Mouse (Mus musculus) G1E (cell line): ENCODE results near the gene Rapgef2. TPM values are rescaled to one million over a fixed set of nuclear protein-coding genes. Genes with fewer than 3 reads are reported as not detected.

Experiments
- ATAC-seq: 2 replicates; pipeline ENCODE4 v1.8.0; 2016; ENCODE audit warnings: mild to moderate bottlenecking; ENCODE audit not compliant: insufficient number of reproducible peaks, poor library complexity, low FRiP score, severe bottlenecking; ENCODE audit errors: extremely low read depth
- DNase-seq: peaks from one replicate; pipeline ENCODE4 v3.0.0; 2012; ENCODE audit warnings: low spot score
- H3K27me3 ChIP-seq: 2 replicates; pipeline ENCODE4 v1.6.1; 2012; ENCODE audit warnings: mild to moderate bottlenecking, low read length, inconsistent platforms; ENCODE audit not compliant: insufficient read depth
- H3K36me3 ChIP-seq: replicated peaks from 2 replicates; pipeline ENCODE3; 2012; ENCODE audit warnings: mild to moderate bottlenecking, inconsistent platforms
- H3K4me1 ChIP-seq: 2 replicates; pipeline ENCODE4 v1.6.1; 2012; ENCODE audit warnings: low read depth, low read length, inconsistent platforms, mixed read lengths; ENCODE audit not compliant: insufficient read depth
- H3K4me3 ChIP-seq: 2 replicates; pipeline ENCODE4 v1.5.1; 2012; ENCODE audit warnings: low read depth, mild to moderate bottlenecking, inconsistent platforms, low read length, moderate library complexity, mixed read lengths
- H3K9me3 ChIP-seq: replicated peaks from 2 replicates; pipeline ENCODE4 v1.6.1; 2012; ENCODE audit warnings: inconsistent platforms
- CTCF ChIP-seq: IDR thresholded peaks from 2 replicates; pipeline ENCODE4 v1.5.1; 2012; ENCODE audit warnings: low read depth, low read length, inconsistent platforms, mixed read lengths
- GATA1 ChIP-seq: IDR thresholded peaks from 2 replicates; pipeline ENCODE4 v1.6.1; 2012; ENCODE audit warnings: borderline replicate concordance, low read length, inconsistent platforms, mixed read lengths
- GATA2 ChIP-seq: IDR thresholded peaks from 2 replicates; pipeline ENCODE4 v1.6.1; 2012; ENCODE audit warnings: low read depth, low read length, inconsistent platforms, borderline replicate concordance
- POLR2AphosphoS5 ChIP-seq: IDR thresholded peaks from 2 replicates; pipeline ENCODE4 v1.6.1; 2012; ENCODE audit warnings: low read depth, low read length, inconsistent platforms; ENCODE audit not compliant: insufficient replicate concordance
- TAL1 ChIP-seq: conservative IDR thresholded peaks from 2 replicates; pipeline ENCODE4 v1.6.1; 2012; ENCODE audit warnings: low read depth, low read length, inconsistent platforms, mixed read lengths
- polyA plus RNA-seq: library from polyadenylated mRNA; stranded (reverse); fragments of >175 nt; gene quantifications from 2 replicates; pipeline ENCODE4 v1.2.3, GENCODE M21; 2012
- total RNA-seq, 2 experiments: library from RNA; stranded (forward) in 1 of 2; stranded (reverse) in 1 of 2; fragments of 200-1000 nt in 1 of 2; fragments of >200 nt in 1 of 2; fragmentation: Nextera tagmentation in 1 of 2; gene quantifications; 2 replicates each; pipeline ENCODE4 v1.2.3; 2014 to 2017

The Rapgef2 gene
- total and polyA plus RNA-seq, 3 experiments = 2.9 to 22.1 (median 18.7) TPM

DNA sequence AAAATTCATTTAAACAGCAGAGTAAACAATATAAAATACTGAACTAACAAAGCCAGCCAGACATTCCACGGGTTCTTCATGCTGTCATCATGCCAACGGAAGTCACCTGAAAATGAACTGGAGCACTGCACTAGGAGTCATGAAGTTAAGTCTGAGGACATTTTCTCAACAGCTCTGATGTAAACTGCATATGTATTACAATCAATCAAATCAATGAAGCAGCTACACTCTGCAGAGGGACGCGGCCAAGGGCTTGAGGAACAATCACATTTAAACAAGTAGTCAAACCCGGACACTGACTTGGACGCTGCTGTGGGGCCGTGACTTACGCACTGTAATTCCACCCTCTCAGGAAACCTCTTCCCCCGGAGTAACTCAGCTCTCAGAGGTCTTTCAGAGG is 82.1 kb downstream of the Rapgef2 start:
- Histone ChIP-seq H3K27me3 (no peaks in the 10 kb centered on the region), H3K9me3 (no peaks in the 10 kb centered on the region), H3K4me1 (peaks cover 31% of the 10 kb centered on the region), H3K4me3 (no peak overlapping the region), H3K36me3 (peaks cover 21% of the 10 kb centered on the region)
- TF ChIP-seq CTCF (no peak), GATA1 (no peak), GATA2 (no peak), POLR2AphosphoS5 (no peak), TAL1 (no peak)
- ATAC-seq (no peak), DNase-seq (no peak)

DNA sequence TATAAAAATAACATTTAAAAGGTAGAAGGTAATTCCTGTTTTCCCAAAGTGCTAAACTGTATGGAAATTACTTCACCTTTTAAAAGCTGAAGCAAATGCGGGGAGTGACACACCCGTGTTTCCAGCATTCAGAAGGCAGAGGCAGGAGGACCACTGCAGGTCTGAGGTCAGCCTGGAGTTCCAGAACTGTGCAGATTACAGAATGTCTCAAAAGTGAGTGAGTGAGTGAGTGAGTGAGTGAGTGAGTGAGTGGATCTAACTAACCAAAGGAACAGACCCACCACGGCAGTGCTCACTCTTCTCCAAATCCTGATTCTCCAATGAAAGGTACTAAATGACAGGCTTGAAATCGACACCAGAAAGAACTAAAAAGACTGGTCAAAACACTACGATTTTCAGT is 82.5 kb downstream of the Rapgef2 start:
- no peaks in the 10 kb centered on the region for H3K9me3 ChIP-seq
- DNase-seq (no peak), ATAC-seq (no peak)
- H3K36me3 ChIP-seq = peaks cover 17% of the 10 kb centered on the region
- TF ChIP-seq GATA2 = no peak
- TF ChIP-seq POLR2AphosphoS5 = no peak
- no peak for TF ChIP-seq GATA1
- TF ChIP-seq CTCF = no peak
- no peak for TF ChIP-seq TAL1
- no peaks in the 10 kb centered on the region for H3K27me3 ChIP-seq
- no peak overlapping the region for H3K4me3 ChIP-seq
- H3K4me1 ChIP-seq = peaks cover 31% of the 10 kb centered on the region

DNA sequence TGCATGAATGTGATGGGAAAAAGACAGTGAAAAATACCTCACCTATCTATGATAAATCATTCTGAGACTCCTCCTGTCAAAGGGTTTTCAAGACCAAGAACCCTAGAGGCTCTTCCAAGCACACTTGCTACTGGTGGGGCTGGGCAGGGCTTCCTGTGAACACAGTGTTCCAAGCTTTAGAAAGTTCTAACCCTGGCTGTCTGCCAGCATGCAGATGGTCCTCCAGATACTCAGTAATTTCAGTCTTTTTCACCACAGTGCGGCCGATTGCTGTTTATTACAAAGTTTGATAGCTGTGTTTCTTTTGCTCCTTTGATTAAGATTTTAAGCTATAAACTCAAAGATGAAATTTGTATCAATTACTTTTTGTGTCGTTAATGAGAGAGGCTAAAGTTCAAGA is 83.1 kb downstream of the Rapgef2 start:
- TF ChIP-seq GATA1 = no peak
- 0 out of 2 replicates have a peak, but pooled peaks have one; percentile 23 for TF ChIP-seq TAL1
- peak; percentile 84 for ATAC-seq
- Histone ChIP-seq H3K36me3 (peaks cover 12% of the 10 kb centered on the region), H3K4me3 (no peak overlapping the region; the same call in 1 of the 2 replicates), H3K4me1 (peaks cover 31% of the 10 kb centered on the region), H3K9me3 (no peaks in the 10 kb centered on the region), H3K27me3 (no peaks in the 10 kb centered on the region)
- DNase-seq = peak; percentile 14

GRCm38 (mm10) chr3:79202275-79203153 is 83.8 kb downstream of the Rapgef2 start:
- Histone ChIP-seq H3K27me3 (no peaks in the 10 kb centered on the region), H3K4me3 (peak overlapping the region; percentile 50; the same call in 1 of the 2 replicates), H3K4me1 (peaks cover 31% of the 10 kb centered on the region), H3K36me3 (peaks cover 12% of the 10 kb centered on the region), H3K9me3 (no peaks in the 10 kb centered on the region)
- TF ChIP-seq CTCF (peak; percentile 59), TAL1 (no peak)
- peak; percentile 41 for ATAC-seq
- DNase-seq = no peak

DNA sequence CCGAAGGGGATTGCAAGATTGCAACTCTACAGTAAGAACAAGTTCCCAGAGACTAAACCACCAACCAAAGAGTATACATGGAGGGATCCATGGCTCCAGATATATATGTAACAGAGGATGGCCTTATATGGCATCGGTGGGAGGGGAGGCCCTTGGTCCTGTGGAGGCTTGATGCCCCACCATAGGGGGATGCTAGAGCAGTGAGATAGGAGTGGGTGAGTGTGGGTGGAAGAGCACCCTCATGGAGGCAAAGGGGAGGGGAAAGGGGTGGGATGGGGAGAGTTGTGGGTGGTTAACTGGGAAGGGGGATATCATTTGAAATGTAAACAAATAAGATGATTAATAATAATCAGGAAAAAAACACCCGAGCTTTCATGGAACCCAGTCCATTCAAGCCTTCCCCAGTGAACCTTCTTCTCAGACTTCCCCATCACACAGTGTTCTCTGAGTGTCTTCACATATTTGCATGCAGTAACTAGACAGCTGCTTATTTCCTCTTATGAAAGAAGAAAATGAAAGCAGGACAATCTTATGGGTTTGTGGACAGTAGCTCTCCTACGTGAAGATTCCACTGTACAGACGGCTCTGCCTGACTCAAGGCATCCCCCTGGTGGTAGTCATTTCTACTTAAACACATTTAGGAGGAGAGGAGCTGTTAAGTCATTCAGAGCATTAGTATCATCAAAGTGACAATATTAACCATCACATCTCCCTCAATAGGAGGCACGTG is 89.4 kb downstream of the Rapgef2 start:
- H3K9me3 ChIP-seq = no peaks in the 10 kb centered on the region
- ATAC-seq = peak; percentile 34
- H3K36me3 ChIP-seq = peaks cover 30% of the 10 kb centered on the region
- H3K27me3 ChIP-seq = no peaks in the 10 kb centered on the region
- no peak for DNase-seq
- peaks cover 12% of the 10 kb centered on the region for H3K4me1 ChIP-seq
- no peak overlapping the region for H3K4me3 ChIP-seq
- no peak for TF ChIP-seq GATA1
- TF ChIP-seq POLR2AphosphoS5 = no peak
- 0 out of 2 replicates have a peak, but pooled peaks have one; percentile 17 for TF ChIP-seq CTCF

DNA sequence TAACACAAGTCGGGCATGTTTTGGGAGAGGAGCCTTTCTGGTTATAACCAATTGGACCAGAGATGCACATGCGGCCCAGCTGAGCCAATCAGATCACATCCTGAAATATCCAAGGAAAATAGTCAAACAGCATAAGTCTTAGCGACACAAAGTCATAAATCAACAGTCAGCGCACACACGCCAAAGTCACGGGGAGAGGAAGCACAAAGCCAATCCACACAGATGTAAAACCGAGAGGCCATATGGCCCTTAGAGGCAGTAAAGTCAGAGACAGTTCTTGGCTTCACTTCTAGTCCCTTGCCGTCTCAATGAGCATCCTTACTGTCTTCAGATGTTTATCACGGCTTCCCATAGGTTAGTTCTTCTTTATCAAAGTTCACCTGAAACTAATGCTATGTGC is 91.0 kb downstream of the Rapgef2 start:
- peaks cover 12% of the 10 kb centered on the region for H3K4me1 ChIP-seq
- ATAC-seq (no peak), DNase-seq (no peak)
- peaks cover 35% of the 10 kb centered on the region for H3K36me3 ChIP-seq
- no peaks in the 10 kb centered on the region for H3K9me3 ChIP-seq
- no peaks in the 10 kb centered on the region for H3K27me3 ChIP-seq
- no peak for TF ChIP-seq CTCF
- TF ChIP-seq TAL1 = no peak
- no peak for TF ChIP-seq GATA2
- TF ChIP-seq POLR2AphosphoS5 = no peak
- no peak for TF ChIP-seq GATA1
- H3K4me3 ChIP-seq = no peak overlapping the region
